Mouse (Mus musculus) forebrain, embryonic 16.5 days (tissue): ENCODE measurements around the gene Vapa. TPM values are rescaled to one million over a fixed set of nuclear protein-coding genes. Genes with fewer than 3 reads are reported as not detected.
A peak's percentile ranks its signal among the peaks of the same experiment; 100 is the strongest.

Experiments
- ATAC-seq: fragments of 200-750 bp; cut with Nextera tagmentation; 2 replicates; pipeline ENCODE4 v1.8.0; 2017; ENCODE audit warnings: mild to moderate bottlenecking, moderate library complexity
- H3K27ac ChIP-seq: fragments of 300-500 bp; sonication (generic); 2 replicates; pipeline ENCODE4 v1.5.1; 2014; ENCODE audit warnings: low read length, control low read depth
- H3K27me3 ChIP-seq: fragments of 300-500 bp; sonication (generic); replicated peaks from 2 replicates; pipeline ENCODE4 v1.6.1; 2014; ENCODE audit warnings: low read length; ENCODE audit not compliant: control insufficient read depth, insufficient read depth
- H3K36me3 ChIP-seq: fragments of 300-500 bp; sonication (generic); 2 replicates; pipeline ENCODE4 v1.6.1; 2014; ENCODE audit not compliant: control insufficient read depth, insufficient read depth
- H3K4me1 ChIP-seq: fragments of 300-500 bp; sonication (generic); replicated peaks from 2 replicates; pipeline ENCODE4 v1.6.1; 2014; ENCODE audit warnings: low read length; ENCODE audit not compliant: control insufficient read depth, insufficient read depth
- H3K4me2 ChIP-seq: fragments of 300-500 bp; sonication (generic); 2 replicates; pipeline ENCODE4 v1.6.1; 2014; ENCODE audit warnings: mild to moderate bottlenecking, low read length, control low read depth
- H3K4me3 ChIP-seq: fragments of 300-500 bp; sonication (generic); replicated peaks from 2 replicates; pipeline ENCODE4 v1.5.1; 2014; ENCODE audit warnings: mild to moderate bottlenecking, low read length, control low read depth
- H3K9ac ChIP-seq: fragments of 300-500 bp; sonication (generic); replicated peaks from 2 replicates; pipeline ENCODE4 v1.6.1; 2014; ENCODE audit warnings: low read depth, low read length, control low read depth
- H3K9me3 ChIP-seq: fragments of 300-500 bp; sonication (generic); 2 replicates; pipeline ENCODE4 v1.6.1; 2016; ENCODE audit warnings: low read length; ENCODE audit not compliant: control insufficient read depth
- WGBS: fragments of 180-500 bp; shearing (Covaris S2); extraction: QIAGEN DNeasy Blood & Tissue Kit; methylation state at CpG from one replicate; pipeline ENCODE4 v1.1.7; 2014; 5-methylcytosine and 5-hydroxymethylcytosine counted together
- polyA plus RNA-seq: library from polyadenylated mRNA; unstranded; fragments of >200 nt; fragmentation: Nextera tagmentation; extraction: Ambion mirVana; gene quantifications from 2 replicates; pipeline ENCODE4 v1.2.1, GENCODE M21; 2015

Gene Vapa
- polyA plus RNA-seq, 1 experiment from 2014 or later: 241 TPM

DNA sequence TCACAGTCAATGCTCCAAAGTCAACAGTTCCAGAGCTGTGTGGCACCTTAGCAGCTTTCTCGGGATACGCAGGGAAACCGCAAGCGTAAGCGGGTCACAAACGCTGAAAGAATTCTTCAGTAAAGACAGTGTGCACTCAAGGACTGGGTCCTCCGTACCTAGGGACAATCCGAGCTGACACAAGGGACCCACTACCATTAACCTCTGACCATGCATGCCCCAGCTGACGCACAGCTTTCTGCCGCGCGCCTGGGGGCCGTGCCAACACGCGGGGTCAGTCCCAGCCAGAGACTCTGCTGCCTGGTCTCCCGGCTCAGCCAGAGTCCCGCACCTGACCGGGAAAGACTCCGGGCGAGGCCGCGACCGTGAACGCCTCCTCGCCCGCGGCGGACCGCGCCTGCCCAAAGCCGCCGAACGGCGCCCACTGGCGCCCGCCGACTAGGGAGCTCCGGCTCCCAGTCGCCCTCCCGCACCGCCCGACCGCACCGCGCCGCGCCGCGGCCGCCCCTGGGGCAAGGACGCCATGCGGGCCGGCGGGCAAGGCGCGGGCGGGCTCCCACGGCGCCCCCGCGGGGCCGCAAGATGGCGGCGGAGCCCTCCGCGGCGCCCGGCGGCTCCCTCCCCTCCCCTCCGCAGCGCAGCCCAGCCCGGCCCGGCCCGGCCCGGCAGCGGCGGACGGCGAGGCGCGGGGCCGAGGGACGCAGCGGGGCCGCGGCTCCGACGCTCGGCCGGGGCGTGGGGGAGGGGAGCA is 789 bp downstream of the Vapa start:
- Histone ChIP-seq H3K9me3 (no peaks in the 10 kb centered on the region), H3K4me1 (peaks cover 28% of the 10 kb centered on the region), H3K4me3 (peak overlapping the region; percentile 72), H3K4me2 (peak overlapping the region; percentile 78), H3K27ac (peak overlapping the region; percentile 99), H3K27me3 (no peaks in the 10 kb centered on the region), H3K9ac (peak overlapping the region; percentile 92), H3K36me3 (no peaks in the 10 kb centered on the region)
- peak; percentile 29 for ATAC-seq
- 0% methylated on average over 52 of the region's 91 CpGs for WGBS

DNA sequence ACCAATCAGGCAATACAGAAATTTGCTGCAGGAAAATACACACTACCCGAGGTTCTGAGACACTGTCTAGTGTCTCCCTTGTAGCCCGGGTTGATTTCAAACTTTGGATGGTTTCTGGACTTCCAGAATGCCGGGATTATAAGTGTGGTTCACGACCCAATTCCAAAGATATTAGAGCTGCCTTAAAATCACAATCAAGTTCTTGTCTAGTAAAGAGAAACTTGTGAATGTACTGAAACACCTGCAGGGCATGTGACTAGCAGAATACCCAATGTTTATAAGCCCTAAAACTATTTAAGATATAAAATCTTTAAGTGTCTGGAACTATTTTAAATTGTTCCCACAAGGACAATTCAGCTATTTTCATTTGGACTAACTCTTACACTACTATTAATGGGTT is 1.6 kb downstream of the Vapa start:
- no peak for ATAC-seq
- H3K4me1 ChIP-seq: peaks cover 28% of the 10 kb centered on the region
- no peaks in the 10 kb centered on the region for H3K27me3 ChIP-seq
- H3K4me3 ChIP-seq: peak overlapping the region; percentile 72
- H3K27ac ChIP-seq: no peak overlapping the region
- H3K36me3 ChIP-seq: no peaks in the 10 kb centered on the region
- no peak overlapping the region for H3K9ac ChIP-seq
- peak overlapping the region; percentile 78 for H3K4me2 ChIP-seq
- WGBS: 6% methylated on average over 4 of the region's 4 CpGs
- H3K9me3 ChIP-seq: no peaks in the 10 kb centered on the region

DNA sequence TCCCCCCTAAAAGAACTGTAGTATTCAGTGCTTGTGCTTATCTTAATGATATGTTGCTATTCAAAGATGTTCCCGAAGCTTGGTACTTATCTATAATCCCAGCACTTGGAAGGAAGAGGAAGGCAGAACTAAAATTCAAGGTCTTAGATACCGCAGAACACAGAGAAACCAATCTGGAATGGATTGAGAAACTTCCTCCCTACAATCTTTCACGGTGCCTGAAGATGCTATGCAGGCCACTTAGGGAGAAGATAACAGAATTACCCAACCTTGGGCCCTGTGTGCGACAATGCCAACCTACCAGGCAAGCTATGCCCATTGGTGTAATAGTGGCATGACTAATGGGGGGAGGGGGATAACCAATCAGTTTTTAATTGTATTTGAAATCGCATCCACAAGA is 4.6 kb downstream of the Vapa start:
- Histone ChIP-seq H3K27me3 (no peaks in the 10 kb centered on the region), H3K36me3 (no peaks in the 10 kb centered on the region), H3K4me3 (no peak overlapping the region), H3K9ac (no peak overlapping the region), H3K9me3 (no peaks in the 10 kb centered on the region), H3K27ac (no peak overlapping the region), H3K4me2 (no peak overlapping the region), H3K4me1 (peaks cover 26% of the 10 kb centered on the region)
- 84% methylated on average over 5 of the region's 5 CpGs for WGBS
- ATAC-seq: no peak

DNA sequence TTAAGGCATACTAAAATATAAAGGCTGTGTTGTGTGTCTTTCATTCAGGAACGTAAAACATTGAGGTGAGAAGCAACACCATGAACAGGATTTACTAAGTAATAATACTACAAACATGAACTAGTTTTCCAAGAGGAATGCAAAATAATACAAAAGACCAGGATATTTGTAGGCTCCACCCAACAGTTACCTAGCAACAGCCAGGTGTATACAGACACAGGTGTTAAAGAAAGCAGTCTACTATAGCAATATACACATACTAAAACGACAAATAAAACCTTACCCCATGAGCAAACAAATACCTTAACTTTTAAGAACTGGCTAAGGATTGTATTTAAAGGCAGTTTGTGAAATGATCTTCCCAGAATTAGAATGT is 5.1 kb downstream of the Vapa start:
- Histone ChIP-seq H3K4me1 (peaks cover 26% of the 10 kb centered on the region), H3K9me3 (no peaks in the 10 kb centered on the region), H3K4me2 (no peak overlapping the region), H3K9ac (no peak overlapping the region), H3K27ac (no peak overlapping the region), H3K36me3 (no peaks in the 10 kb centered on the region), H3K4me3 (no peak overlapping the region), H3K27me3 (no peaks in the 10 kb centered on the region)
- 75% methylated on average over 2 of the region's 2 CpGs for WGBS
- ATAC-seq: no peak

DNA sequence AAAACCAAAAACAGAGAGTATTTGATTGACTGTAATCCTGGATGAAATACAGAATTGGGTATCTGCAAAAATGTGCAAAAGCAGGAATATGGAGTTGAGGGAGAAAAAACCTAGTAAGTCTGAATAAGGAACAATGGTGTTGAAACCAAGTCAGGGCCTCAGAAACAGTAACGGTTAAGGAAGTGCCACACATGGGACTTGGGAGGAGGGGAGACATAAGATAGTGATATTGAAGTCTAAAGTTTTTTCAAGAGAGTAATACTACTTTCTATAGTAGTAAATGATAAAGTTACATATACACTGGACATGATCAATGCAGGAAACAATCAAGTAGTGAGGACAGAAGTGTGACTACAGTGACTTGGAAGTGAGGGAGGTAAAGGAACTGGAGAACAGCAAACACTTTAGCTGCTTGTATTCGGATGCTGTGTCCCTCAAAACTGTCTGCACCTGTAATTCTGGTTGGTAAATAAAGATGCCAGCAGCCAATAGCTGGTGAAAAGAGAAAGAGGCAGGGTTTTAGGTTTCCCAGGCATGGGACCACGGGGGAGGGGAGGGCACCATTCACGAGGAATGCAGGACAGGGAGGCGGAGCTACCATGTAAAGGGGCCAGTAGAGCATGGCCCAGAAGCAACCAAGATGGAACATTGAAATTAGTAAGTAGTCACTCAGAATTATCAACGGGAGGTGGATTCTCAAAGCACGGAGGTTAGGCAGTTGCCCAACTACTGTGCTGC is 5.6 kb downstream of the Vapa start:
- Histone ChIP-seq H3K4me2 (no peak overlapping the region), H3K4me3 (no peak overlapping the region), H3K27ac (no peak overlapping the region), H3K9ac (no peak overlapping the region), H3K27me3 (no peaks in the 10 kb centered on the region), H3K9me3 (no peaks in the 10 kb centered on the region), H3K36me3 (no peaks in the 10 kb centered on the region), H3K4me1 (peaks cover 26% of the 10 kb centered on the region)
- WGBS: 41% methylated on average over 7 of the region's 7 CpGs
- no peak for ATAC-seq

DNA sequence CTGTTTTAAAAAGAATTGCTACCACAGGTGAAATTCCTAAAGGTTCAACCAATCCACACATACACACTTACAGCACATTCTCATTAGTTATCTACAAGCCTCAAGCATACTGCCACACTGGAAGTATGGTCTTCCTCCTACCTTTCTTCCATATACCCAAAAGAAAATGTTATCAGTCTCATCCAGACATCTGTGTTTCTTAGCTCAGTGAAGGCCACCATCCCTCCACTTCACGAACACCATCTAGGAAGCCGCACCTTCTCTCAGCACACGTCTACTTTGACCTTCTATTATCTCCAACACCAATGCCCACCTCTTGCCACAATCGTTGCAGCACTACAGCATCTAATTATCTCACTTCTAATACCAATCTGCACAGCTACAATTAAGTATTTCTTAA is 7.3 kb downstream of the Vapa start:
- H3K4me1 ChIP-seq: peaks cover 16% of the 10 kb centered on the region
- H3K9me3 ChIP-seq: no peaks in the 10 kb centered on the region
- WGBS: 71% methylated on average over 4 of the region's 4 CpGs

DNA sequence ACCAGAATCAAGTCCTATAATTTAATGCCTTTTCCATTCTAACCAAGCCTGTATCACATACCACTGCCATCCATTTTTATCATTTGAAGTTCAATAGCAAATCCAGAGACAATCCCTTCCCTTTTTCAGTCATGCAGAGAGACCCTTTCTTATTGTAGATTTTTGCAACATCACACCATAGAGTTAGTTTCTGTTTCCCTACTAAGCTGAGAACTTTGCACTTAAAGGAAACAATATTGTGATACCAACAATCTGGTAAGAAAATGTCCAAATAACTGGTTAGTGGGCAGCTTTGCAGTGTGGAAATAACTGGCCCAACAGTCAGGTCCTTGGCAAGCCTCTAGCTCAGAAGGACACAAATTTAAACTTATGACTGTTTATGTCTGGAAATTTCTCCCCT is 8.5 kb downstream of the Vapa start:
- no peaks in the 10 kb centered on the region for H3K27me3 ChIP-seq
- H3K27ac ChIP-seq: no peak overlapping the region
- H3K9me3 ChIP-seq: no peaks in the 10 kb centered on the region
- peaks cover 19% of the 10 kb centered on the region for H3K4me1 ChIP-seq
- H3K9ac ChIP-seq: no peak overlapping the region
- H3K36me3 ChIP-seq: no peaks in the 10 kb centered on the region
- no peak for ATAC-seq
- no peak overlapping the region for H3K4me3 ChIP-seq
- H3K4me2 ChIP-seq: no peak overlapping the region

More for the DNA sequence above, 7.3 kb downstream of the Vapa start:
- Histone ChIP-seq H3K4me3 (no peak overlapping the region), H3K9ac (no peak overlapping the region), H3K36me3 (no peaks in the 10 kb centered on the region), H3K4me2 (no peak overlapping the region), H3K27me3 (no peaks in the 10 kb centered on the region), H3K27ac (no peak overlapping the region)
- no peak for ATAC-seq

DNA sequence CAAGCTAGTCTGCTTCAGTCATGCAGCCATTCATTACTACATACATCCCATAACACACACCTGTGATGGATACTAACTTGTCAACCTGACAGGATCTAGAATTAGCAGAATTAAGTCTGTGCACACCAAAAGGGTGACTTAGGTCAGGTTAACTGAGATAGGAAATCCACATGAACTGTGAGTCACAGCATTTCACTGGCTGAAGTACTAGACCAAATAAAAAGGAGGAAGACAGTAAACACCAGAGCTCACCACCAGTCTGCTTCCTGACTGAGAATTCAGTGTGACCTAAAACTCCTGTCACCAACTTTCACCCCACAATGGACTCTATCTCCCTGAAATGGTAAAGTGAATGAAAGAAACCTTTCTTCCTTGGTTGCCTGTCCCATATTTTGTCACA is 9.0 kb downstream of the Vapa start:
- ATAC-seq: no peak
- Histone ChIP-seq H3K27me3 (no peaks in the 10 kb centered on the region), H3K9me3 (no peaks in the 10 kb centered on the region), H3K9ac (no peak overlapping the region), H3K27ac (no peak overlapping the region), H3K4me2 (no peak overlapping the region), H3K4me1 (peaks cover 15% of the 10 kb centered on the region), H3K36me3 (no peaks in the 10 kb centered on the region), H3K4me3 (no peak overlapping the region)

DNA sequence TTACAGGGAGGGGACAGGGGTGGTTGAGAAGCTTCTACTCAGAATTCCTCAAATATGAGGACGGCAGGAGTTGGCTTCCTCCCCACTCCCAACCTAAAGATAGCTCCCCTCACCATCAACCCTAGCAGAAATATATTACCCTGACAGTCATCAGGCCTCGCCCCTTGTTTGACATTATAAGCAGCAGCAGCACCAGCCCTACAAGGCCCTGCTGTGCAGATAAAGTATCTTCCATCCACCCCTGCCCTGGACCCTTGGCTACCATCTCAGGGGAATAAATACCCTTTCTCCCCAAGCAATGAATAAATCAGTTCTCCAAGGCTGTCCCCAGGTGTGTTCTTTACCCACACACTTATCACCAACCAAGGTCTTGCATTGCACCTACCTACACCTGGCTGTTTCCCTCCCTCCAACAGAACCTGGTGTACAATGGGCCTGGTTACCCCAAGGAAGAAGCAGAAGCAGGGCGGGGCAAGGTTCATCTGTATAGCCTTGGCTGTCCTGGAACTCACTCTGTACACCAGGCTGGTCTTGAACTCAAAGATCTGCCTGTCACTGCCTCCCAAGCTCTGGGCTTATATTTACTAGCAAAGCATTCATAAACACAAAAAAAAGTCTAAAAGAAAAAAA is 15.4 kb downstream of the Vapa start:
- Histone ChIP-seq H3K27me3 (no peaks in the 10 kb centered on the region), H3K9ac (no peak overlapping the region), H3K27ac (no peak overlapping the region), H3K4me3 (no peak overlapping the region), H3K36me3 (no peaks in the 10 kb centered on the region), H3K4me2 (no peak overlapping the region), H3K9me3 (no peaks in the 10 kb centered on the region), H3K4me1 (peaks cover 8% of the 10 kb centered on the region)
- WGBS: 92% methylated on average over 3 of the region's 3 CpGs
- ATAC-seq: no peak
